Mouse (Mus musculus) neural tube, embryonic 10.5 days (tissue): Measurements from ENCODE around the gene Clns1a.

Source experiments
- DNase-seq: peaks from one replicate; pipeline ENCODE4 v3.0.0-alpha.2; 2017; ENCODE audit warnings: low spot score; ENCODE audit errors: extremely low spot score

Clns1a gene

DNA sequence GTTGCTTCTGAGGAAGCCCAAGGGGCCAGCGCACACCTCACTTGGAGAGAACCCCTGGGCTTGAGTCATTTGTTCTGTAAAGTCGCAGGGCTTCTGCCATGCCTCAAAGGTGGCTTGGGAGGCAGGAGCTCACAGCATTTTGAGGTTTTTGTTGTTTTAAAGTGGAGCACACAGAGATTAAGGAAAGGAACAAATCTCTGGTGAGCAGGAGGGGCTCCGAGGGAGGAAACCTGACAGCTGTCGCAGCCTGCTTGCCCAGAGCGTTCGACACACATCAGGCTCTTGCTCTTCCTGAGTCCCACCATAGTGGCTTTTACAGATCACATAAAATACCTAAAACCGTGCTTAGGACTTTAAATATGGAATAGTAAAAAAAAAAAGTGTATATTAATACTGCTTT, 30.3 kb downstream of the Clns1a start:
- DNase-seq = no peak

DNA sequence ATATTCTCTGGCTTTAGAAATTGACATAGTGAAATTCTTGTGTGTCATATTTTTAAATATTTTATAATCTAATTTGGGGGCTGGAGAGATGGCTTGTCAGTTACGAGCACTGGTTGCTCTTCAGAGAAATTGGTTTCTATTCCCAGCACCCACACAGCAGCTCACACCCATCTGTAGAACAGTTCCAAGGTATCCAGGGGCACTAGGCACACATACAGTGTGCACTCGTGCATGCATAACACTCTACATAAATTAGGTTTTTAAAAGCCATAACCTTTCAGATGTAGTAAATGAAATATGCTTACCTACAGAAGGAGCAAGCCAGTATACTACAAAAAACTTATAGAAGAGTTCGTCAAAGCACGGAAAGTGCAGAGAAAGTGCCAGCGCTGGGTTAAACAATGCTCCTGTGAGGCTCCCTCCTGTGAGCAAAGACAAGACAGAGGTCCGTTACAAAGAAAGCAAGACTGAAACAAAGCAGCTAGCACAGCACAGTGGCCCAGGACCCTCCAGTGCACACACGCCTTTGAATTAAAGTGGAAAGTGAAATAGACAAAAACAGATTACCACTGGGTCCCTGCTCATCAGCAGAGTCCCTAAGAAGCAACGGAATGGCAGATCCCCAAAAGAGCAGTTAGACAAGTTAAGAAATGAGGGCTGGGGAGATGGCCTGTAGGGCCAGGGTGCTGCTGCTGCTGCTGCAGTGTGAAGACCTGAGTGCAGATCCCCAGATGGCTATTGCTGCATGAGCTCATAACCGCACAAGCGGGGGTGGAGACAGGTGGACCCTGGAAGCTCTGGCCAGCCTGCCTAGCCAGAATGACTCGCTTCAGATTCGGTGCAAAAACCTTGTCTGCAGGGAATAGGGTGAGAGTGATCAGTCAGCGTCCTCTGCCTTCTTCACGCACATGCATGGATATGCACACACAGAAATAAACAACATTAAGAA, 32.5 kb downstream of the Clns1a start:
- no peak for DNase-seq

- DNase-seq = no peak
Observed at GRCm38 (mm10) chr7:97730427-97730826, 34.0 kb downstream of the Clns1a start.

GRCm38 (mm10) chr7:97733606-97734005, 37.2 kb downstream of the Clns1a start:
- no peak for DNase-seq

GRCm38 (mm10) chr7:97735021-97735420, 38.6 kb downstream of the Clns1a start:
- no peak for DNase-seq

DNA sequence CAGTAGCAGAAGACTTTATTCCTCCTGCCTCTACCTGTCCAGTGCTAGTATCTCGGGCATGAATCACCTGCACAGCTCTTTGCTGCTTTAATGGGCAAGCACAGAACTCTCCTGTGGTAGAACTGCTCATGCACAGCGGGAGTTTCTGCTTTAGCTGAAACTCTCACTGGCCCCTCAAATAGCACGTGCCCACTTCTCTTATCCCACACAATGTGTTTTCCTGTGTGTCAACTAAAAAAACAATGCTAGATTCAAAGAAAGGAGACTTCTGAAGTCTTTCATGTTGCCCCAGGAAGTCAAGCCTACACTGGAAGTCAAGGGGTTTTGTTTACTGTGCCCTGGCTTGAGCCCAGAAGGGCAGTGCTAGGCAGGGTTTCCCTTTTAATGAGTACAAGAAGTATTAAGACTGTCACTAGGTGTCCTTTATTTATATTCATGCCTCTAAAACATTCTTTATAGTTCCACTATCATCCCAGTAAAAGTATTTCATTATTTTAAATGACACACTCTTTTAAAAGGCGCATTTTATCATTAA, 39.5 kb downstream of the Clns1a start:
- no peak for DNase-seq

DNA sequence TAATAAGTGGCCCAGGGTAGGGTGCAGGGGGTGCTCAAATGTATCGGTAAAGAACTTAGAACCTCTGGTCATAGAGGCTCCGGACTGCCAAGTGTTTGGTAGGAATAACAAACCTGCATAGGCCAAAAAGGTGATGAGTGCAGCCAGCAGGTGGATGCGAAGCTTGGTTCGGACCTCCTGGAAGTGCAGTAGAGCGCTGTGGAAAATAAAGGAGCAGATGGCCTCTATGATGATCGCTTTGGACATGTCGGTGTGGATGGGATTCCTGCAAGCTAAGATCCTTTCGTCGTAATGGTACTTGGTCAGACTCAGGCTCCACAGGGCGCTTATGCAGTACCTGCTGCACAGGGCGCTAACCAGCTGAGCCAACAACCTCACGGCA, 40.8 kb downstream of the Clns1a start:
- DNase-seq = peak; percentile 26

GRCm38 (mm10) chr7:97737638-97738456, 41.4 kb downstream of the Clns1a start, which contains the start of gene Aqp11:
Aqp11 (minus strand) TSS chr7:97738289.
- peak; percentile 90 for DNase-seq

DNA sequence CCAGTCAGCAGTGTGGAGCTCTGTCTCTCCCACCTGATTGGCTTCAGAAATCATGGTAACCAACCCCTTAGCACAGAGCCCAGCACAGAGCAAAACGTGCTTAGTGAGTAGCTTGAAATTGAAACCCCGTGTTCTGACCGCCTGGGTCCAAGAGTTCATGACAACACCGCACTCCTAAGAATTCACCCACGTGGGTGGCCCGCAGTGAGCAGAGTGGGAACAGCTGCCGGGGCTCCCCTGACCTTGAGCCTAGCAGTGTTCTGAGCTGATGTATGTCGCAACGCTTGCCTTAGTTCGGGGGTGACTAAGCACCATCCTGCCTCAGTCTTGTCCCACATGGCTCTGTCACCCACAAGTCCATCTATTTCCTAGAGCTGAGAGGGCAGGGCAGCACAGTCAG, 44.5 kb downstream of the Clns1a start:
- no peak for DNase-seq

DNA sequence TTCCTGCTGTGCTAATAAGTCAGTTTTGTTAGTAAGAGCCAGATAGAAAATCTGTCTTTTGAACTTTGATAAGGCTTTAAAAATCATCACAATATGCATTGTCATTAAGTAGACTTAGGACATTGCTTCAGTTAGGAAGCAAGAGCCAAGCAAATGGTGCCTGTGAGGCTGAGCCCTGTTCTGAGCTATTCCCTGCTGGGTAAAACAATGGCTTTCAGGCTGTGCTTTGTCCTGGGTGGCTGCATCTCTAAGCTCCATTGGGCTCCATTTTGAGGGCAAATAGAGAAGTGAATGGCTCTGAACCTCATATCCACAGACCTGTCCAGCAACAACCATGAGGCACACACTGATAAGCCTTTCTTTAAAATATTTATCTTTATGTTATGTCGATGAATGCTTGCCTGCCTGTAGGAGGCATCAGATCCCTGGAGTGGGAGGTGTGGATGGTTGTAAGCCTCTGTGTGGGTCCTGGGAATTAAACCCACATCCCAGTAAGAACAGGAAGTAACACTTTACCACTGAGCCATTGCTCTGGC, 45.4 kb downstream of the Clns1a start:
- no peak for DNase-seq

DNA sequence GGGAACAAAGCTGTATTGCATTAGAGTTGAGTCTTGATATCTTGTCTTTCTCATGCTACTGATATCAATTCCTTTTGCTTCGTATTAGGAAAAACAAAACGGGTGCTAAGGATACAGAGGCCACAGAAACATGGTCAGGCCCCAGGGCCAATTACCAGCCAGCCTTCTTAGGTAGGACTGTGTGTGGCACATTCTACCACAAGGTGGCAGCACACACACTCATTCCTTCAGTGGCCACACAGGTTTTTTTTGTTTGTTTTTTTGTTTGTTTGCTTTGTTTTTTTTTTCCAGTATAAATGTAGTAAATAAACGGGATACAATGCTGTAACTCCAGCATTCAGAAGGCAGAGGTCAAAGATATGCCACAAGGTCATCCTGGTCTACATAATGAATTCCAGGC, 48.9 kb downstream of the Clns1a start:
- DNase-seq = peak; percentile 44

DNA sequence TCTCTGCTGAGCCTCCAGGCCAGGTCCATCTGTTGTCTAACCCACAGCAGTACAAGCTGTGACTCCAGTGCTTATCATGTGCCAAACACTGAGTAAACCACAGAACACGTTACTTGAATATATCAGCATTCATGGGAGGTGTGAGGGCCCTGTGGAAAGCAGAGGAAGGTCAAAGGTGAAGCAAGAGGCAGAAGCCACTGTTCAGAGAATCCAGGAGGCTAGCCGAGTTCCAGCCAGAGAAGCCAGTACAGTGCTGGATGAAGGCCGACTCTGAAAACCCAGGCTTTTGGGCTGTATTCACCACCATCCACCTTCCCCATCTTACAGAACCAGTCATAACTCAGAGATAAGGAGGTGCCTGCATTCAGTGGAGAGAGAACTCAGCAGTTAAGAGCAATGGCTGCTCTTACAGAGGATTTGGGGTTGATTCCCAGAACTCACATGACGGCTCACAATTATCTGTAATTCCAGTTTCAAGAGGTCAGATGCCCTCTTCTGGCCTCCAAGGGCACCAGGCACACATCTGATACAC, 50.8 kb downstream of the Clns1a start:
- DNase-seq = no peak

GRCm38 (mm10) chr7:97747787-97748497, 51.5 kb downstream of the Clns1a start:
- DNase-seq = peak; percentile 78

DNA sequence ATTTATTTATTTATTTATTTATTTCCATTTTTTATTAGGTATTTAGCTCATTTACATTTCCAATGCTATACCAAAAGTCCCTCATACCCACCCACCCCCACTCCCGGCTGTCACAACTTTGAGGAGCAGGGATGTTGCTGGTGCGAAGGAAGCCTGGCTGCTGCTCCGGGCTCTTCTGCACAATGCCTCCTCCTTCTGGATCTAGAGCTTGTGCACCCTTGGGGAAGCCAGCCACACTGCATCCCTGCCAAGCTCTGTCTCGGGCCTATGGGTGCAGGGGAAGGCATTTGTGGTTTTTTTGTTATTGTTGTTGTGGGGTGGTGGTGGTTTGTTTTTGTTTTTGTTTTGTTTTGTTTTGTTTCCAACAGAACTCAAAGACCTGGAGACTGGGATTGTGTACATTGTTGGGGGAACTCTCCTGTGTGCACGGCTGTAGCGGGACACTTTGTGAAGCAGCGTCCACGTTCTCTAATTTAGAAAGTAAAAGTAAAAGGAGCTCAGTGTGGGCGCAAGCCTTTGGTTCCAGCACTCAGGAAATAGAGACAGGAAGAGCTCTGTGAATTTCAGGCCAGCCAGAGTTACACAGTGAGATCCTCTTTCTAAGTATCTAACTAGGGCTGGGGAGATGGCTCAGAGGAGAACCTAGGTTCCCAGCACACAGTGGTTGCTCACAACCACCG, 52.2 kb downstream of the Clns1a start:
- DNase-seq = peak; percentile 31

DNA sequence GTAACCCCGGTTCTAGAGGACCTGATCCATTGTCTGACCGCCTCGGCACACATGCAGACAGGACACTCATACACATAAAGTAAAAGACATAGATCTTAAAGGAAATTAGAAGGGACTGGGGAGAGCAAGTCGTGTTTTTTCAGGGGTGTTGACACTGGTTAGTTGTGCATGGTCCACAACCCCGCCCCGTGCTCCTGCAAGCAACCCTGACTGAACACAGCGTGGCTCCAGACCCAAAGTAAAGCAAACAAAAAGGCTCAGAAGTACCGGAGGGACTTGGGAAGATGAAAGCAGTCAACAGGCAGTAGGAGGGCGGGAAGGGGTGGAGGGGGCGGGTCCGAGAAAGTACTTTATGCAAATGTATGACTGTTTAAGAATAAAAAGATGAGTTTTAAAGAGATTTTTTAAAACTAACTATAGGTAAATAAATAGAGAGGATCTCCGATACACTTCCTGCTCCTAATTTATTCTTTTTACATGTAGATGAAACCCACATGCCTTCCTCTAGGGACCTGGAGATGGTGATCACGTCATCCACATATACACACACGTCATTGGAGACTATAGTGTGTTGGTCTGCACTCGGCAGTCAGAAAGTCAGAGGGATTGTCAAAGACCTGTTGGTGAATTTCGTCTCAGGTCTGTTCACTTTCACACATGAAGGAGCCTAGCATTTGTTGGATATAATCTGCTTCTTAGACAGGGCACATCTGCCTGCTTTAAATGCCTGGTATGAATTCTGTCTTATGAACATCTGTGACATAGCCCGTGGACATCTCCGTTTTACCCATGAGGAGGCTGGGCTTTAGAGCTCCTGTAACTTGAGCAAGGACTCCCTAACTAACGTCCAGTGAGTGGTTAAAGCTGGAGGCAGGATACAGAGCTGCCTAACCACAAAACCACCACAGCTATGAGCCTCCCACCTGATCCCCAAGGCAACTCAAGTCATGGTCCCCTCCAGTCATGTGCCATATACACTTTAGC, 53.1 kb downstream of the Clns1a start:
- DNase-seq = peak; percentile 35

GRCm38 (mm10) chr7:97756967-97757881, 60.8 kb downstream of the Clns1a start:
- DNase-seq = peak; percentile 25

- DNase-seq = no peak
Observed at GRCm38 (mm10) chr7:97764591-97764990, 68.2 kb downstream of the Clns1a start.
